Mouse (Mus musculus) spleen, adult 2 months (tissue): Measurements from ENCODE around the gene Sh3tc1. TPM values are rescaled to one million over a fixed set of nuclear protein-coding genes. Genes with fewer than 3 reads are reported as not detected.

Source experiments
- DNase-seq, 2 experiments: peaks; one replicate each; pipeline versions ENCODE4 v3.0.0 to v3.0.0-alpha.2; 2012 to 2021; ENCODE audit warnings: low spot score in 2 of 2, low read depth in 1 of 2
- H3K27ac ChIP-seq: fragments of 200-500 bp; 2 replicates; pipeline ENCODE4 v1.5.1; 2012; ENCODE audit warnings: low read length, inconsistent platforms; ENCODE audit not compliant: insufficient read depth
- H3K27me3 ChIP-seq: fragments of 200-500 bp; 2 replicates; pipeline ENCODE4 v1.6.1; 2012; ENCODE audit warnings: mild to moderate bottlenecking, moderate library complexity, low read length, inconsistent platforms; ENCODE audit not compliant: control insufficient read depth, insufficient read depth
- H3K36me3 ChIP-seq: fragments of 200-500 bp; 2 replicates; pipeline ENCODE4 v1.6.1; 2012; ENCODE audit warnings: mild to moderate bottlenecking, low read length, inconsistent platforms; ENCODE audit not compliant: control insufficient read depth, insufficient read depth
- H3K4me1 ChIP-seq: fragments of 200-500 bp; 2 replicates; pipeline ENCODE4 v1.6.1; 2011; ENCODE audit warnings: inconsistent platforms; ENCODE audit not compliant: control insufficient read depth, insufficient read depth, insufficient read length
- H3K4me3 ChIP-seq: fragments of 200-500 bp; 2 replicates; pipeline ENCODE4 v1.5.1; 2011; ENCODE audit warnings: mild to moderate bottlenecking, inconsistent platforms; ENCODE audit not compliant: insufficient read depth, insufficient read length; ENCODE audit errors: extremely low read depth
- CTCF ChIP-seq: fragments of 200-500 bp; IDR thresholded peaks from 2 replicates; pipeline ENCODE4 v1.5.1; 2011; ENCODE audit warnings: mild to moderate bottlenecking, inconsistent platforms; ENCODE audit not compliant: insufficient read depth, insufficient read length, insufficient replicate concordance; ENCODE audit errors: extremely low read depth
- POLR2A ChIP-seq: fragments of 200-500 bp; IDR thresholded peaks from 2 replicates; pipeline ENCODE4 v1.6.1; 2011; ENCODE audit warnings: low read depth, low read length, inconsistent platforms
- WGBS: fragments of 180-500 bp; shearing (Covaris S2); methylation state at CpG from one replicate; pipeline ENCODE4 v1.1.7; 2018; 5-methylcytosine and 5-hydroxymethylcytosine counted together
- polyA plus RNA-seq: library from polyadenylated mRNA; depleted of rRNA; stranded (reverse); fragments of >200 nt; gene quantifications from 2 replicates; pipeline ENCODE4 v1.2.3, GENCODE M21; 2012

Sh3tc1 gene
- polyA plus RNA-seq, 1 experiment, result 10.7 TPM

DNA sequence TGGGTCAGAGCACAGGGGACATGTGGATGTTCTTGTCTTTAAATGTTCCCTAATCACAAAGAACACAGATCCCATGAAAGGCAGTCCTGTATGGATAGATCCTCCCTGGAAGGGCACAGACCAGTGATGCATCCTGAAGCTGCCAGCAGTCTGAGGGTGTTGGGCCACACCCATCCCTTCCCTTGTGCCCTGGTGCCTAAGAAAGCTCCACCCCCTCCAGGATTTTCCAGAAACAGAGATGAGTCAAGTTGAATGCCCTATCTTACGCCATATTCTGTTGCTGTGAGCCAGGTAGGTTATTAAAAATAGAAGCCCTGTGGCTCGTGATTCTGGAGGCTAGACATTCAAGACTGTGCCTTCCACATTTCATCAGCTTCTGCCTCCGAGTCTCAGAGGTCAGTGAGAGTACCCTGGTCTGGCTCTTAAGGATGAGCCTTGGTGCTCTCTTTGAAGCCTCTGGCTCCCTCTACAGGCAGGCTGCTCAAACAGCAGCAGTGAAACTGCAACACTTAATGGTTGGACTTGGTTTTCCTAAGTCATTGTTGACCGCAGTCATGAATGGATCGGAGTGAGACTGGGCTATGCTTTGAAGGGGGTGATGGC lies 15.4 kb upstream of the Sh3tc1 start:
- H3K27me3 ChIP-seq, result no peaks in the 10 kb centered on the region
- DNase-seq, result peak; percentile 23 to 51

DNA sequence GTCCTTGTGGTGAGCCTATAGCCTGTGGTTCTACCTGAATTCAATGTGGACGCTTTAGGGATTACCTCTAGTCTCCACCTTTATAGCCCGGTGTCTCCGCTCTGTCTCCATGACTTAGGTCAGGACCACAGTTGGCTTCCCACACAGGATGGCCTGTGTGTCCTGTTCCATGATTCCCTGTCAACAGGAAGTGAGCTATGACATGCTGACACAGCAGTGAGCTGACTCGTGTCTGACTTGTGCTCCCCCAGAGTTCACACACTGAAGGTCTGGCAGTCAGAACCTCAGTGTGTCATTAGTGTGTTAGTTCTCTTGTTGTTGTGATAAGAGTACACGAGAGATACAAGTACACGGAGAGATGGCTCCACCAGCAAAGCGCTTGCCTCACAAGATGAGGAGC lies 11.2 kb upstream of the Sh3tc1 start:
- no peak overlapping the region for H3K27ac ChIP-seq
- H3K4me3 ChIP-seq, result no peak overlapping the region
- H3K36me3 ChIP-seq, result no peaks in the 10 kb centered on the region
- TF ChIP-seq CTCF (no peak), POLR2A (no peak)
- no peaks in the 10 kb centered on the region for H3K27me3 ChIP-seq
- WGBS, result 80% methylated on average over 7 of the region's 7 CpGs
- DNase-seq, result no peak
- H3K4me1 ChIP-seq, result peaks cover 10% of the 10 kb centered on the region; the same call in 1 of the 2 replicates

More for the DNA sequence above, 15.4 kb upstream of the Sh3tc1 start:
- H3K4me1 ChIP-seq, result peaks cover 7% of the 10 kb centered on the region; the same call in 1 of the 2 replicates
- no peak overlapping the region for H3K27ac ChIP-seq
- 28% methylated on average over 5 of the region's 5 CpGs for WGBS
- H3K4me3 ChIP-seq, result no peak overlapping the region
- peak; percentile 77; the same call in 1 of the 2 replicates for TF ChIP-seq CTCF
- TF ChIP-seq POLR2A, result no peak
- H3K36me3 ChIP-seq, result no peaks in the 10 kb centered on the region

DNA sequence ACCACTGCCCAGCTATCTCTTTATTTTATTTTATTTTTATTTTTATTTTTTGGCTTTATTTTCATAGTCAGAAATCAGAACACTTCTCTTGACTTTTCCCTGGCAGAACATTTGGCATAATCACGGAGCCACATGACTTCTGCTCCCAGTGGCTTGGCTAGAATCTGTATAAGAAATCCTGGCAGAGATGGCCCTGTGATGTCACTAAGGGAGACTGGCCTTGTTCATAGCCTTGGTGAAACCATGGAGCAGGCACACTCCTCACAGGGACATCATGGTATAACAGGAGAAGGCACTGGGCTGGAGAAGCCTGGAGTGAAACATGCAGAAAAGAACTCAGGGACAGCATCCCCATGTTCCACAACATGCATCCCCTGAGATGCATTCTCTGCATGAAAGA lies 10.2 kb upstream of the Sh3tc1 start:
- TF ChIP-seq CTCF (no peak), POLR2A (no peak)
- Histone ChIP-seq H3K27ac (no peak overlapping the region), H3K27me3 (no peaks in the 10 kb centered on the region), H3K36me3 (no peaks in the 10 kb centered on the region), H3K4me3 (no peak overlapping the region), H3K4me1 (peaks cover 10% of the 10 kb centered on the region; the same call in 1 of the 2 replicates)
- no peak for DNase-seq
- 95% methylated on average over 1 of the region's 1 CpGs for WGBS

DNA sequence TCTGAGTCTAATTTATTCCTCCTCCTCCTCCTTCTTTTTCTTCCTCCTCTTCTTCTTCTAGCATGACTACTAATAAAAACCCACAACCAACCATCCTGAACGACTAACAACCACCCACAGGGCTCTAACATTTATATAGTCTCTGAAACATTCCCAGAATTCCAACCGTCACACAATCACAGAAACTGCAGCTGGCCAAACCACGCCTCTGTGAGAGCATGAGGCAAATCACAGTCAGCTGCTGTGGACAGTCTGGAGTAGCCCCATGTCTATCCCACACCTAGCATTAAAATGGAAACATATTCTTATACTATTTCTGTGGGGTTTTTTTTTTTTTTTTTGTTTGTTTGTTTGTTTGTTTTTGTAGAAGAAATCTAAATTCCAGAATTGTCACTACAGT lies 9.6 kb upstream of the Sh3tc1 start:
- H3K27me3 ChIP-seq, result no peaks in the 10 kb centered on the region
- no peak overlapping the region for H3K4me3 ChIP-seq
- peaks cover 10% of the 10 kb centered on the region; the same call in 1 of the 2 replicates for H3K4me1 ChIP-seq
- H3K27ac ChIP-seq, result no peak overlapping the region
- no peaks in the 10 kb centered on the region for H3K36me3 ChIP-seq
- TF ChIP-seq POLR2A (no peak), CTCF (no peak)
- WGBS, result 73% methylated on average over 3 of the region's 3 CpGs
- no peak for DNase-seq

DNA sequence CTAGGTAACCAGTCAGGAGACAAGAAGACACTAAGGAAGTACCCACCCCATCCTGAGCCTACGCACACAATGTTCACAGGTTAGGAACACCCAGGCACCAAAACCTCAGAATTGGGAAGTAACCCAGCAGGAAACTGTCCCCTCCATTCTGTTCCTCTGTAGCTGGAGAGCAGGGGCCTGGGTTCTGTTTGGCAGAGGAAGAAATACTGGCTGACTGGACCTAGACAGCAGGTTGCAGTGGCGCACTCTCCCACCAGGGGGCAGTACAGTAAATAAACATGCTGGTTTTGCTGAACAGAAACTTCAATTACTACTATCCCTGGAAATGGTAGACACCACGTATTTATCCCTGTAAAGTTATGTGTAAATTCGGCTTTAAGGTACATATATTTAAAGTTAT lies 7.1 kb upstream of the Sh3tc1 start:
- Histone ChIP-seq H3K27ac (peak overlapping the region; percentile 25), H3K4me3 (no peak overlapping the region), H3K4me1 (peaks cover 10% of the 10 kb centered on the region; the same call in 1 of the 2 replicates), H3K27me3 (no peaks in the 10 kb centered on the region), H3K36me3 (no peaks in the 10 kb centered on the region)
- WGBS, result 11% methylated on average over 4 of the region's 4 CpGs
- TF ChIP-seq CTCF (peak; percentile 76; the same call in 1 of the 2 replicates), POLR2A (no peak)
- peak; percentile 30 to 66 for DNase-seq

DNA sequence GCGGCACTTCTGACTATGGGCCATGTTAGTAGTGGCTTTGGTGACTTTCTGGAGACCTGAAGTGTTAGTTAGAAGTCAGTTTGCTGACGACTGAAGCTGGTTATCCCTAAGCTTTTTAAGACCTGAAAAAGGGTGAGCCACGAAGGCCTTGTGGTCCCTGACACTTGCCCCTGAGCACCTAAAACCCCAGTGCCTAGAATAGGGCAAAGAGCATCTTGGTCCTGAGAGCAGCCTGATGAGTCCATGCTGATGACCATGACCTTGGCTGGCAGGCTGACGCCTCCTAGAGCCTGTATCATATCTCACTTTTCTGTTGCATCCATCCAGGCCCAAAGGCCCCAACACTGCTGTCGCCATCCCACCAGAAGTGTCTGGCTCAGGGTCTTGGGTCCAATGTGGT lies 5.6 kb upstream of the Sh3tc1 start:
- WGBS, result 83% methylated on average over 5 of the region's 5 CpGs
- H3K36me3 ChIP-seq, result no peaks in the 10 kb centered on the region
- no peaks in the 10 kb centered on the region for H3K27me3 ChIP-seq
- TF ChIP-seq CTCF (no peak), POLR2A (no peak)
- H3K4me1 ChIP-seq, result peaks cover 10% of the 10 kb centered on the region; the same call in 1 of the 2 replicates
- DNase-seq, result no peak
- H3K4me3 ChIP-seq, result no peak overlapping the region
- no peak overlapping the region for H3K27ac ChIP-seq
